Mouse (Mus musculus): ENCODE data around the gene Pck2.

The Pck2 gene

GRCm38 (mm10) chr14:55540067-55540786 lies at the start of gene Pck2:
Pck2 (plus strand) TSS chr14:55540266.
- DNase-seq (ENCODE audit: low read depth, low spot score) = peak; percentile 94

GRCm38 (mm10) chr14:55490361-55491201 lies 49.5 kb upstream of the Pck2 start, which contains the start of gene Carmil3:
Carmil3 (plus strand) TSS chr14:55490651.
- DNase-seq (ENCODE audit: low read depth, low spot score) = peak; percentile 56

- DNase-seq (ENCODE audit: low read depth, low spot score) = peak; percentile 66
Observed at GRCm38 (mm10) chr14:55491291-55491833, 48.7 kb upstream of the Pck2 start.

- DNase-seq (ENCODE audit: low read depth, low spot score) = no peak
Observed at GRCm38 (mm10) chr14:55492103-55492502, 48.0 kb upstream of the Pck2 start.

GRCm38 (mm10) chr14:55495509-55496240 lies 44.4 kb upstream of the Pck2 start:
- DNase-seq (ENCODE audit: low read depth, low spot score) = no peak

- no peak for DNase-seq (ENCODE audit: low read depth, low spot score)
Observed at GRCm38 (mm10) chr14:55496761-55497448, 43.2 kb upstream of the Pck2 start.

- peak; percentile 92 for DNase-seq (ENCODE audit: low read depth, low spot score)
Observed at GRCm38 (mm10) chr14:55497449-55497821, 42.6 kb upstream of the Pck2 start.

- DNase-seq (ENCODE audit: low read depth, low spot score) = no peak
Observed at GRCm38 (mm10) chr14:55505612-55506011, 34.5 kb upstream of the Pck2 start.

- no peak for DNase-seq (ENCODE audit: low read depth, low spot score)
Observed at GRCm38 (mm10) chr14:55507801-55508200, 32.3 kb upstream of the Pck2 start.

- DNase-seq (ENCODE audit: low read depth, low spot score) = no peak
Observed at GRCm38 (mm10) chr14:55509540-55509939, 30.5 kb upstream of the Pck2 start.

GRCm38 (mm10) chr14:55510125-55510731 lies 29.8 kb upstream of the Pck2 start, which contains the start of gene Cpne6:
Cpne6 (plus strand) TSS chr14:55510445.
- no peak for DNase-seq (ENCODE audit: low read depth, low spot score)

GRCm38 (mm10) chr14:55511037-55511436 lies 29.0 kb upstream of the Pck2 start:
- DNase-seq (ENCODE audit: low read depth, low spot score) = no peak

GRCm38 (mm10) chr14:55513927-55514326 lies 26.1 kb upstream of the Pck2 start:
- DNase-seq (ENCODE audit: low read depth, low spot score) = no peak

- no peak for DNase-seq (ENCODE audit: low read depth, low spot score)
Observed at GRCm38 (mm10) chr14:55515846-55516245, 24.2 kb upstream of the Pck2 start.

- DNase-seq (ENCODE audit: low read depth, low spot score) = no peak
Observed at GRCm38 (mm10) chr14:55518897-55519296, 21.2 kb upstream of the Pck2 start.

GRCm38 (mm10) chr14:55519604-55520003 lies 20.5 kb upstream of the Pck2 start:
- DNase-seq (ENCODE audit: low read depth, low spot score) = no peak

GRCm38 (mm10) chr14:55520451-55521361 lies 19.4 kb upstream of the Pck2 start:
- DNase-seq (ENCODE audit: low read depth, low spot score) = peak; percentile 53

GRCm38 (mm10) chr14:55524062-55524461 lies 16.0 kb upstream of the Pck2 start:
- DNase-seq (ENCODE audit: low read depth, low spot score) = no peak

GRCm38 (mm10) chr14:55524785-55525184 lies 15.3 kb upstream of the Pck2 start, which contains the start of gene Nrl:
Nrl (minus strand) TSS chr14:55524981.
- no peak for DNase-seq (ENCODE audit: low read depth, low spot score)

GRCm38 (mm10) chr14:55526674-55527073 lies 13.4 kb upstream of the Pck2 start:
- no peak for DNase-seq (ENCODE audit: low read depth, low spot score)

Data from ES-CJ7 (cell line).